ENCODE assay signal across 27 mouse cellular contexts in the genomic region with DNA sequence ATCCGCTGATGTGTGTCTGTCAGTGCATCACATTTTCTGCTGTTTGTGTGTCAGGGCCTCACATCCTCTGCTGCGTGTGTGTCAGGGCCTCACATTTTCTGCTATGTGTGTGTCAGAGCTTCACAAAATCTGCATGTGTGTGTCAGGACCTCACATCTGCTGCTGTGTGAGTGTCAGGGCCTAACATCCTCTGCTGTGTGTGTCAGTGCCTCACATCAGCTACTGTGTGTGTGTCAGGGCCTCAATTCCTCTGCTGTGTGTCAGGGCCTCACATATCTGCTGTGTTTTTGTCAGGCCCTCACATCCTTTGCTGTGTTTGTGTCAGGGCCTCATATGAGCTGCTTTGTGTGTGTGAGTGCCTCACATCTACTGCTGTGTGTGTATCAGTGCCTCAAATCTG.
DNase-seq lines count a peak whose midpoint lies in the region; TF ChIP-seq lines count a peak whose summit lies in the region.
"Had no signal": no experiment of that assay in that cellular context is flagged by ENCODE, and none has a peak within 500 bp of the region (broad histone marks: within the 10 kb centered on the region; RNA-seq: fewer than 3 reads in every experiment).

No protein-coding gene starts in this region.

- 63% methylated on average over 2 of the region's 2 CpGs for WGBS in heart, embryonic 10.5 days
- whole genome bisulfite sequencing in thymus, adult 2 months: 85% methylated on average over 2 of the region's 2 CpGs

- H3K9me3 ChIP-seq in heart, embryonic 10.5 days: peaks cover 30% of the 10 kb centered on the region

- H3K36me3 ChIP-seq in heart, embryonic 10.5 days: no peaks in the 10 kb centered on the region
- H3K36me3 ChIP-seq in thymus, adult 2 months (ENCODE audit: control insufficient read depth, insufficient read depth, low read length): no peaks in the 10 kb centered on the region
- H3K36me3 ChIP-seq: heart, embryonic 12.5 days; midbrain, embryonic 13.5 days had no signal

- no peak overlapping the region for H3K4me3 ChIP-seq in heart, embryonic 10.5 days
- no peak overlapping the region for H3K4me3 ChIP-seq in thymus, adult 2 months (ENCODE audit: control insufficient read depth, insufficient read depth, low read length)
- H3K4me3 ChIP-seq: heart, embryonic 12.5 days; midbrain, embryonic 13.5 days had no signal

- TF ChIP-seq CTCF in thymus, adult 2 months (IDR thresholded peaks at IDR 0.05; ENCODE audit: borderline replicate concordance, control insufficient read depth, extremely low read depth, insufficient read depth, low read length, poor library complexity): no peak

- H3K27ac ChIP-seq in heart, embryonic 10.5 days: no peak overlapping the region
- H3K27ac ChIP-seq in thymus, adult 2 months (ENCODE audit: control insufficient read depth, insufficient read depth, low read length): no peak overlapping the region
- H3K27ac ChIP-seq: kidney, postnatal 0 days; liver, embryonic 14.5 days; midbrain, embryonic 13.5 days had no signal

- H3K27me3 ChIP-seq in heart, embryonic 10.5 days (ENCODE audit: insufficient read depth, poor library complexity, severe bottlenecking): no peaks in the 10 kb centered on the region
- H3K27me3 ChIP-seq in thymus, adult 2 months (ENCODE audit: control insufficient read depth, insufficient read depth, low read length): no peaks in the 10 kb centered on the region
- H3K27me3 ChIP-seq: heart, embryonic 12.5 days; midbrain, embryonic 13.5 days had no signal

- H3K4me1 ChIP-seq in heart, embryonic 10.5 days: no peaks in the 10 kb centered on the region
- H3K4me1 ChIP-seq in thymus, adult 2 months (replicated peaks; ENCODE audit: control insufficient read depth, insufficient read depth, low read length): no peaks in the 10 kb centered on the region
- H3K4me1 ChIP-seq: heart, embryonic 12.5 days; midbrain, embryonic 13.5 days had no signal

- intact Hi-C loops in heart, postnatal 36 days (cut with DNase I): no loop called here

- DNase-seq in embryo, embryonic 10 days (ENCODE audit: low spot score): peak; percentile 3
- no peak for DNase-seq in embryo, embryonic 11 days
- peak; percentile 68 for DNase-seq in heart, embryonic 10.5 days (ENCODE audit: low spot score)
- no peak for DNase-seq in heart, postnatal 36 days
- peak; percentile 1 for DNase-seq in thymus, postnatal 0 days (ENCODE audit: low spot score)
- no peak for DNase-seq in thymus, adult 2 months
- peak; percentile 2 for DNase-seq in naive thymus-derived CD4-positive, alpha-beta T cell, adult 2 months (ENCODE audit: low read depth)
- no peak for DNase-seq in cerebellum, postnatal 4 days (ENCODE audit: low spot score in 2 of 2)
- DNase-seq: adrenal gland, adult 2 months; adrenal gland, postnatal 36 days; cerebellum, adult 18-20 months; cerebellum, postnatal 10 days; forebrain, postnatal 0 days; gastrocnemius, postnatal 14 days; heart, adult 18-20 months; kidney, adult 8-10 months; kidney, postnatal 4 days; layer of hippocampus, postnatal 36 days; left cerebral cortex, postnatal 4 days; liver; lung, adult 2 months; lung, postnatal 14 days; thymus, postnatal 36 days had no signal

- no peak for TF ChIP-seq POLR2A in thymus, adult 2 months (IDR thresholded peaks at IDR 0.05; ENCODE audit: control insufficient read depth, extremely low read depth, insufficient read depth, low read length, poor library complexity)

Comparison
In these comparisons a context has a peak if more than half of its experiments do, and no peak if none do; other contexts are left out.
1. DNase-seq: peak in embryo, embryonic 10 days (single experiment), heart, embryonic 10.5 days (single experiment), thymus, postnatal 0 days (single experiment) and naive thymus-derived CD4-positive, alpha-beta T cell, adult 2 months (single experiment); none in embryo, embryonic 11 days (single experiment), heart, postnatal 36 days (0 of 2), thymus, adult 2 months (single experiment) and cerebellum, postnatal 4 days (0 of 2).